Mouse (Mus musculus) G1E-ER4 (cell line): ENCODE measurements around the gene Sptb. TPM values are rescaled to one million over a fixed set of nuclear protein-coding genes. Genes with fewer than 3 reads are reported as not detected.

Experiments
- GATA1 ChIP-seq: IDR thresholded peaks from one replicate; pipeline ENCODE4 v1.8.0; 2012; ENCODE audit warnings: low read length, inconsistent platforms
- polyA plus RNA-seq: library from polyadenylated mRNA; stranded (reverse); fragments of >175 nt; gene quantifications from 2 replicates; pipeline ENCODE4 v1.2.3, GENCODE M21; 2012

Gene Sptb
- polyA plus RNA-seq, 1 experiment: 114 TPM

DNA sequence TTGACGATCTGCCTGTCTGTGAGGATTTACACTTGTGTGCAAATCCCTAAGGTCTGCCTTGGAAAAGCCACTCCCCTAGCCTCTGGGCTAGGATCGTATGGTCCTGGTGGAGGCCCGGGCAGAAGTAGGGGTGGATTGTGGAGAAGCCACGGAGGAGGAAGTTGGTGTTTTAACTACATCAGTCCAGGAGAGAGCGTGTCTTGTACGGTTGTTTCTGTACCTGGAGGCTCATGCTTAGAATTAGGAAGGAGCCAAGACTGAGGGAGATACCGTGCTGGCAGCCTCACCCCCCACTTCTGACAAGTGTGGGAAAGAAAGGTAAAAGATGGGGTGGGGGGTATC lies 162.3 kb downstream of the Sptb start:
- TF ChIP-seq GATA1: no peak

DNA sequence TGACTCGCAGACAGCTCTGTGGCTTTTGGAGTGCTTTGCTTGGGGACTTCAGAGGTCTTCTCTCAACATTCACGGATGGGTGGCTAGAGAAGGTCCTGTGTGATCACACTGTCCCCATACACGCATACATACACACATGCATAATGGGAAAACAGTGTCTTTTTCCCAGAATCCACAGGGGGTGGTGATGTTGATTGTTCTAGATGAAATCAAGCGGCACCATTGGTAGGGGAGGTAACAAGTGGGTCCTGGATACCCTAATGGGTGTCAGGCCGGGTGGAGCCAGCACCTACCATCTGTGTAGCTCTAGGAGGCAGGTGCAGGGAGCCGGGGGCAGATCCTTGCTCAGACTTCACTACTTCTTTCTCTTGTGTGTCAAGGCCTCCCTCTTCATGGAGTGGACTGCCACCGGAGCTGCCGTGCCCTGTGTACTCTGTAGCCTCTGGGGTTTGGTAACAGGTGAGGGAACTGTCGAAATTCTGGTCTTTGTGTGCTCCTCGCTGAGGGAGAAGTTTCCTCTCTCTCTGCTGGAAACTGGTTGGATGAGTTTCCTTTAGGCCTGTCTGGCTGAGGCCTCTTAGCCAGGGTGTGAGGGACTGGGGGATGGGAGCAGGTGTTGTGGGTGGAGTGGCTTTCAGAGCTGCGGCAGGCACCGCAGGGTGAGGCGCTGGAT lies 162.8 kb downstream of the Sptb start:
- TF ChIP-seq GATA1: no peak

DNA sequence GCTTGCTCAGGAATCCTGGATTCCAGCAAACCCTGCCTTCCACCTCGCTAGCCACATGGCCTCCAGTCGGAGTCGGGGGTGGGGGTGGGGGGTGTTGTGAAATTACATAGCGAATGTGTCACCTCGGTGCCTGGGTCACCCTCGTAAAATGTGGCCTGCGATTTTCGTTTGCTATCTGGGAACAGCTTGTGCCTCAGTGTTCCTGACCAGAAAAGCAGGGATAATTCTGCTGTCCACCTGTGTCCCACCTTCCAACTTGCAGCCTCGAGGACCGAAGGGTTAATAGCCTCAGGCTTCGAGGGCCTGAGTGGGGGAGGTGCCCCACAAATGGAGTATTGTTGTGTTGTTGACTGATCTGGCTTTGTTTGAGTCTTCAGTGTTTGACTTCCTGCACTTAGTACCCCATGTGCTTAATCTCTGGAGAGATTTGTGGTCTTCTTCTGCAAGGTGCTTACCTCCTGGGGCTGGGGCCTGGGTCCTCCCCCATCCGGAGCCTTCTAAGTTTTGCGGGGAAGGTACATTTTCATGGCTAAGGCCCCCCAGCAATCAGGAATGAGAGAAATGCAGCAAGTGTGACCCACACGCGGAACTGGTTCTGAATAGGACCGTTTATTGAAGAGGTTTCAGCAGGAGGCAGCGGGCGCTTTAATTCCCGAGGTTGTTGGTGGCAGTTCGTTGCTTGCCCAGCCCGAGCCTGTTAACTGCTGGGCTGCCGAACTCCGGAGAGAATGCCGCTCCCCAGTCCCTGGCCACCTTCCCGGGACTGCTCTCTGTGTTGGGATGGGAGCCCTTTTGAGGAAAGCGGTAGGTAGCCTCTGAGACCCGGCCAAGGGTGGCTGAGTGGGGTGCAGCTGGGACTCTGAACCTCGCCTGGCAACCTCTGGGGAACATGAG lies 163.7 kb downstream of the Sptb start:
- TF ChIP-seq GATA1: no peak

DNA sequence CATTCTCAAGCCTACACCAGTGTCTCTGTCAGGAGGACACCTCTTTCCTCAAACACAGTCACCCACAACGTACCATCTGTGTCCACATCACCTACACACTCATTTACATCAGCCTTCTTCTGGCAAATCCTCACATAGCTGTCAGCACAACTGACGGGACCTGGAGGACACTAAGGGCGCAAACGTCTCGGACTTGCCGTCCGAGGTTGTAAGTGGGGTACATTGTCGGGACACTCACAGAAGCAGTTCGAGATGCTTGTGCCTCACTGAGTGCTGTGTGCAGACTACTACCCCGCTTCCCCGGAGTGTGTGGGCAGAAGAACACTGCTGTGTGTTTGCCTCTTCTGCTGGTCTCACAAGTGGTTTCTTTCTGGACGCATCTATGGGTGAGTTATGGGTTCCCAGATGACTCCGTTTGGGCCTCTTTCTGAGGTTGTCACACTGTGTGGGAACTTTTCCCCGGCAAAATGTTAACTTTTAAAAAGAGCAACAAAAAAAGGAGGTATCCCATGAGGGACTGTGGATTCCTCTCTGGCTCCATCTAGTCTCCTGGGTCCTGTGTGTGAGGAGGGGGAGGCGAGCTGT lies 164.5 kb downstream of the Sptb start:
- TF ChIP-seq GATA1: no peak

DNA sequence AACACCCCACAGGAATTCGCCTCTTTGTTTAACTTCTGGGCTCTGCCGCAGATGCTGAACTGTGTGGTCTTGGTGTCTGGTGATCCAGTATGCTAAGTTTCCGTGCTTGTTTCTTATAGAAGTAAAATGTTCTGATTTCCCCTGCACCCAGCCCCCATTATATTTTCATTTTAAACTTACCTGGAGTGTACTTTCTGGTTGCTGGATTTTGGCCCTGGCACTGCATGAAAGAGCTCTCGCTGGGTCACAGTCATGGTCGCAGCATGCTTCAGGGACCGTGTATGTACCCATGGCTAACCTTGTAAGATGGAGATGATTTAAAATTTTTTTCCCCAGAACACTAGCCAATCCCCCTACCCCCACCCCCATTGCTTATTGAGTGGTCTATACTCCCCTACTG lies 168.5 kb downstream of the Sptb start:
- no peak for TF ChIP-seq GATA1

DNA sequence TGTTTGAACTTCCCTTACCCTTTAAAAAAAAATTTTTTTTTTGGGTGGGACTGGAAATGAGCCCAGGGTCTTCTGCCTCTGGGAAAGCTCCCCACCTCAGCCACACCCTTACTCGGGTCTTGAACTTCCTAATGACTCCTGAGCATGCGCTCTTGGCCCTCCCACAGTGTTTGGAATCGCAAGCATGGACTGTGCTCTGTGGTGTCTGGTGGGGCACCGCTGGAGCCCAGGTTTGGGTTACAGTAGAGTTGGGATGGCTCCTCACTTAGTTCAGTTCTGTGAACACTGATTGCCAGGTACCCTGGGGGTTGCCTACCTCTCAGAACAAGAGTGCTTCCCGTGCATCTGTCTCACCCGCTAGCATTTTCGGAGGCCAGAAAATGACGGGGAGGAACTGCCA lies 168.9 kb downstream of the Sptb start:
- TF ChIP-seq GATA1: no peak

DNA sequence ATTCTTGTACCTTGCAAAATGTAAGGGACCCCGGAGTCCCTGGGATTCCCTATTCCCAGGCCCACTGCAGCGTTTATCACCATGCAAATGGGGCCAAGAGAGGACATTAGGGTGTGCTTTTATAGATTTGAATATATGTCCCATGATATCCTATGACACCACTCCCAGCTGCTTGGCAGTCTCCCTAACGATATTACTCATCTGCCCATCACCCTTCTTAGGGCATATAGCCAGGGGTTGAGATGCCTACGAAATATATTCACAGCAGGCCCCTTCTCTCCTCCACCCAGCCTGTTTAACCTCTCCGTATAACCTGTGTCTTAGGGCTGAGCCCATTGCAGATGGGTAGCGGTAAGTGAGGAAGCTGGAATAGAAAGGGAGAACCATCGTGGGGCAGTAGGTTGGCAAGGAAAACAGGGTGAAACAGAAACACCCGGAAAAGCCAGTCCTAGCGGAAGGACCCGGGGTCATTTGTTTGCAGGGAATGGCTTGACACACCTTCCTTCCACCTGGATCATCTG lies 169.6 kb downstream of the Sptb start:
- TF ChIP-seq GATA1: no peak

DNA sequence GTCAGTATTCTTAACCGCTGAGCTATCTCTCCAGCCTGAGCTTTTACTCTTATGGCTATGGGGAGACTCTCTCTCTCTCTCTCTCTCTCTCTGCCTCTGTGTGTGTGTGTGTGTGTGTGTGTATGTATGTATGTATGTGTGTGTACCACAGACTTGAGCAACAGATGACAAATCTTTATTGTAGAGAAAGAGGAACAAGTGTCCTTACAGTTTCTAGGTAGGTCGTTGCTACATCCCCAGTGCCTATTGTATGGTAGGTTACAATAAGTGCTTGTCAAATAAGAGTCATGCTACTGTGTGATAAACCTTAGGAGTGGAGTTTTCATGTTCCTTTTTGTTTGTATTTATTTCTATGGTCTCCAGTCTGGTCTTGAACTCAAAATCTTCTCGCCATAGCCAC lies 170.2 kb downstream of the Sptb start:
- TF ChIP-seq GATA1: no peak

DNA sequence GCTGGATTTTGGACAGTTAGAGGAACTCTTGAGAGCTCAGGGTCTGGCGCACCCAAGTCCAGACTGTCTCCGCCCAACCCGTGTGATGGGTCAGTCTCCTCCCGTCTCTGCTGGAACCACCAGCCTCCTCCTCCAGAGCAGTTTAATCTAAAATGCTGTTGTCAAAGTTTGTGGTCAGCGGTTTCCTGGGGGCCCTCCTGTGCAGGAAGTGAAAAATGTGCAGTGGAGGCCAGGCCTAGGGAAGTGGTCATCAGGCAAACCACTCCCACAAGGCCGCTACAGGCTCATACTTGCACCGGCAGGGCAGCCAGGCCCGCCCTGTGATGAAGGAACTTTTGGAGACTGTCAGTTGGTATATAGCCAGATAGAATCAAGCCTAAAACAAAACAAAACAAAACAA lies 172.9 kb downstream of the Sptb start:
- TF ChIP-seq GATA1: no peak

DNA sequence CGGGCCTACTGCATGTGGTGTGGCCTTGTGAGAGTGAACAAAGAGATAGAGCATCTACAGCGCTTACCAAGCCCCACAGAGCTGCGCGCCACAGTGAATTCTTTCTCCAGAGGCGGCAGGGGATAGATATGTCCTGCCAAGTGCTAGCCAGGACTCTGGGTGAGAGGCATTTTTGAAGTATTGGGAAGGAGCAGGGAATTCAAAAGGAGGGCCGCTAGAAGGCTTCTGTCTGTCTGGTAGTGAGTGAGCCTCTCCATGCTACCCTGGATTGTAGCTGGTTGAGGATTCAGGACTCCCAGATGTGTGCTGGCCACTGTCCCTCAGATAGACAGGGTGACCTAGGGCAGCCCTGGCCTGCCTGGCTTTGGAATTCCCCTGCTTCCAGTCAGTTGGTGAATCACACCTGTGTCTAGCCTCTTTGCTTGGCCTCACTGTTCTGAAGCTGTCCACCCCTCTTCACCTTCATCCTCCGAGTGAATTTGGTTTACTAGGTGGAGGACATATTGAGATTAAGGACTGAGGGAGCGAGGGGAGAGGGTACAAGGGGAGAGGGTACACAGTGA lies 173.7 kb downstream of the Sptb start:
- TF ChIP-seq GATA1: no peak

DNA sequence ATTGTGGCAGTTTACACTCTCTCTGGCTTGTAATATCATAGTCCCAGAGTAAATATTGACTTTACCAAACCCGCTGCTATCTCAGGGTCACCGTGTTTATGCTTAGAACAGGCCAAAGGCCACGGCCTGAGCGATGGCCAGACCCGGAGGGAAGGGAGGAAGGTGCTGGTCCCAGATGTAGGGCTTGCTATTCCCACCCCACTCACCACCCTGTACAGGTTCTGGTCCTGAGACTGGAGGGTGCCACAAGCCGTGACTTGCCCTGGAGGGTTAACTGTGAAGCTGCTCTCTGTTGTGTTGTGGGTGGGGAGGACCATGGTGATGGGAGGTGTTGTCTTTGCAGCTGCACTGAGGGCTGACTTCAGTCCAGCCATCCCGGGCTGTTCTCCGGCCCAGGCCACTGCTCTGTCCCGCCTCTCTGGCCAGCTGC lies 174.9 kb downstream of the Sptb start:
- TF ChIP-seq GATA1: no peak

DNA sequence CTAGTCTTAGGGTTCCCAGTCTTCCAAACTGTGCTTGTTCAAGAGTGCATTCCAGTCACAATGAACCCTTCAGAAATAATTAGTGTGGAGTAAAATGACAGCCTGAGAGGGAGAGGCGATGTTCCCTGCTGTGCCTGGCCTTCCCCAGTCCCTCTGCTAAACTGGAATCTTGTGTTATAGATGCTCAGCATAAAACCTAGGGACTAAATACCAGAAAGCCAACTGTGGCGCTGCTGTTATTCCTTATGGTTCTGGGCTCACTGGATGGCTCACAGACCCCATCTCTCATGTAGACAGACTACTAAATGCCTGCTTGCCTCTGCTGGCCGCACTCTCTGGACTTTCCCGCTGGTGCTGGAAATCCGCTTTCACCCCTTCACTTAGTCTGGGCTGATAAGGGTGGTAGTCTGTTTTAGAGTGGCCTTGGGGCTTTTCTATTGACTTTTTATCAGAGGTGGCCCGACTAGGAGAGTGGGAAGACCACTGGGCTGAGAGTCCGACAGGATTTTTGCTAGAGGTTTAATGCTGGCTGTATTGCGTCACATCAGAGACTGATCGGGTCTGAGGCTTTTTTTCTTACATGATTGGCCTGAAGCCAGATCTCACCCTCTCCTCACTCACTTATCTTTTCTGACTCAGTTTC lies 175.6 kb downstream of the Sptb start:
- TF ChIP-seq GATA1: no peak

DNA sequence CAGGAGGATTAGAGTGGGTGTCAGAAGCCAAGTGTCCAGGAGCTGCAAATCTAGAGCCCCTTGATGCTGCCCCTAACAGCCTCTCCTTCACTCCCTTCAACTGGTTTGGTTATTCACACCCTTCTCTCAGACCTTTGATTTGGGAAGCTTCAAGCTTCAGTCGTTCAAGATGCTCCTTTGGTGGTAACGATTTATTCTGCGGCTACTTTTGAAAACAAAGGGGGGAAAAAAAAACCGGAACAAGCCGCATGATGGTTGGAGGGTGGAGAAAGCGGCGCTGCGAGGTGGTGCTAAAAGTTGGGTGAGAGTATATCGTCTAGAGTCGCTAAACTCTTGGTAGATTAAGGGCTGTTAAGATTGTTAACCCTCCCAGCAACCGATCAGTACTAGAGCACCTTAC lies 176.1 kb downstream of the Sptb start:
- no peak for TF ChIP-seq GATA1

DNA sequence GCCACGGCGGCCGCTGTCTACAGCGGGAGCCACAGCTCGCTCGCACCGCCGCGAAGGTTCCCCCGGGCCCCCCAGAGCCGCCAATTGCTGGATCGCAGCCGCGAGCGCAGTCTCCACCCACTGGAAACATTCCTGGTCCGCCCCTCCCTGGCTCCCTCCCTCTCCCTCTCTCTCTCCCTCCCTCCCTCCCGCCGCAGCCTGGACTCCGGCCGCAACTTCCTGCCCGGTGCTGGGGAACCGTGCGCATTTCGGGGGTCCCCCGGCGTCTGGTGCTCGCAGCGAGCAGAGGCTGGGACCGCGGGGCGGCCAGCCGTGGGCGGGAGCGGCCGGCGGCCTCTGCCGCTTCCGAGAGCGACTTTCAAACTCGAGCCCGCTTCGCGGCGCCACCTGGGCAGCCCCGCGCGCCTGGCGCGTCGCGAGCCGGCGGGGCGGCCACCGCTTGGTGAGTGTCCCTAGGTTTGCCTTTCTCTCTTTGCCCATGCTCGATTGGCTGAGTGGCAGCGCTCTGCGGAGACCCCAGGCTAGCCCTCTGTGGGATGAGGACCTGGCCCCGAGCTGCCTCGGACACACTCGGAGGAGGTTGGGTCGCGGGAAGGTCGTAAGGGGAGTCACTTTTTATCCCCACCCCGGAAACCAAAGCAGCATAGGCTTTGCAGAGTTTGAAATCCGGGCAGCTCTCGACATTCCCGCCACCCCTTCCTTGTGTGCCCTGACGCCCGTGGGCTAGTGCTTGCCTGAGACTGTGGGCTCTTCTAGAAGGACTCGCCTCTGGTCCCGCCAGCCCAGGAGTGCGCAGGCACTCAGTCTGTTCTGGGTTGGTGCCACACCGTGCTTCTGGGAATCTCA lies 176.7 kb downstream of the Sptb start:
- no peak for TF ChIP-seq GATA1

DNA sequence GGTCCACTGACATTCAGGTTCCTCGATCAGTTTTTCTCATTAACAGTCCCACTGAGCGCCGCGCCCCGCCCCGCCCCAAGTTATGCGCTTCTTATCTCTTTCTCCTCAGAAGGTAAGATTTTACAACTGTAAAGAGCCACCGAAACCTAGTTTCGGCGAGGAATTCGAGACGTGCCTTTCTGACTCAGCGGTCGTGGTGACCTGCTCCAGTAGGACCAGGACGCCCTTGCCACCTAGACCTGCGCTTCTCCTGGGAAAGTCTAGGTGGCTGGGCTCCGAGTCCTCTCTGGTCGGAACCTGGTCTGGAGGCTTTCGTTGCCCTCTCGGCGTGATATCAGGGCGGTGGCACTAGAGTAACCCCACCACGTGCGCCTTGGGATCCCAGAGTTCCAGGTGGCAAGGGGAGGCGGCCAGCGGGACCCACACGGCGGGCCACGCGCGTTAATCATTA lies 177.4 kb downstream of the Sptb start:
- TF ChIP-seq GATA1: no peak
